Mouse (Mus musculus) olfactory bulb, adult 2 months (tissue): ENCODE results near the gene Dtnb.

Source experiments
- CTCF ChIP-seq: fragments of 200-500 bp; IDR thresholded peaks from 2 replicates; pipeline ENCODE4 v1.5.1; 2012; ENCODE audit warnings: low read depth, mild to moderate bottlenecking, low read length, moderate library complexity; ENCODE audit not compliant: insufficient read depth
- POLR2A ChIP-seq: fragments of 200-500 bp; IDR thresholded peaks from 2 replicates; pipeline ENCODE4 v1.6.1; 2012; ENCODE audit warnings: mild to moderate bottlenecking, low read depth, low read length, moderate library complexity; ENCODE audit not compliant: insufficient read depth

GRCm38 (mm10) chr12:3590039-3590438 lies 17.9 kb downstream of the Dtnb start:
- no peak for TF ChIP-seq POLR2A
- no peak for TF ChIP-seq CTCF
